Mouse (Mus musculus): ENCODE data around the gene B4galnt2.

B4galnt2 gene

DNA sequence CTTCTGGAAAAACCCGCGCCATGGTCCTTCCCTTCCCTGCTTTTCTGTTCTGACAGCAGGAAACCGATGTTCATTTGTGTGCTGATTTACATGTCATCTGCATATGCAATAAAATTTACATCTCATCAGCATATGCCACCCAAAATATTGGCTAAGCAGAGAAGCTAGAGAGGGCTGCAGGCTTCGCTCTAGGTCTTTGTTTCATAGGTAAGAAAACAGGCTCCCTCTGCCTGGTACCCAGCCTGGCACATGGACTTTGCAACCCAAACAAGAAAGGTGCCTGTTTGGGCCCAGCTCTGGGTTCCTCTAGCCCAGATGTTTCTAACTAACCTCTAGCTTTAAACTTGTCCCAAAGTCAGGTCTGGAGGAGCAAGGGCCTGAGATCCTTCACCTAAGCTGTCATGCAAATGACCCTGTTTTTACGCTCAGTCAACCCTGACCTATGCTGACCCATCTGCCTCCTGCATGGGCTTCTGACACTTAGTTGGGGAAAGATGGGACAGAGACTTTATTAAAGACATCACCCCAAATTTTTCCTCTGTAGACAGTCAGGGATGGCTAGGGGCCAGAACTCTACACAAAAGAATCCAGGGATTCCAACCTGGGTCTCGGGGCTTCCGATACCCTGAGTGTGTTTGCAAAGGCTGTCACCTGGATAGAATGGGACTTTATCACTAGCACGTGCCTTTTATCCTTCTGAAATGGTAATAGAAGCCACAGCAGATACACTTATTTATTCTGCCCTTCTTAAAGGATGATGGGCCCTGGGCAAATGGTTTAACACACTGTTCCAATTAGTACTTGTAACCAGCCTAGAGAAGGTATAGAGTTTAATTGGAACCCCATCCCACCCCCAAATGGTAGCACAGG lies 75.5 kb downstream of the B4galnt2 start:
- no peak for DNase-seq

DNA sequence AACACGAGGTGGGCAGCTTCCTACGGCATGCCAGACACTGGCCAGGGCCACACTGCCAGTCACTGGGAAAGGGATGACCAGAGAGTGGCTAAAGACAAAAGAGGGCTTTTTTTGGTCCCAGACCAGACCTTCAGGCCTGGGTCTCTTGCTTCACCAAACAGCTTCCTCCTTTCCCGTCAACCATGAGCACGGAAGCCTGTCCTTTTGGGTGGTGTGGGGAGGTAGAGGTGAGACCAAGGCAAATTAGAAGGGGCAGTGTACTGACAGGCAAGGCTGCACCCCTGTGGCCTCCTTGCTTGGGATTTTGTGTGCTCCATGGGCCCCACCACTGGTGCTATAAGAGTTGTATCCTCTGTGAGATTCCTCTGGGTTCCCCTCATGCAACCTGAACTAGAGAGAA lies 76.1 kb downstream of the B4galnt2 start:
- DNase-seq, result no peak

DNA sequence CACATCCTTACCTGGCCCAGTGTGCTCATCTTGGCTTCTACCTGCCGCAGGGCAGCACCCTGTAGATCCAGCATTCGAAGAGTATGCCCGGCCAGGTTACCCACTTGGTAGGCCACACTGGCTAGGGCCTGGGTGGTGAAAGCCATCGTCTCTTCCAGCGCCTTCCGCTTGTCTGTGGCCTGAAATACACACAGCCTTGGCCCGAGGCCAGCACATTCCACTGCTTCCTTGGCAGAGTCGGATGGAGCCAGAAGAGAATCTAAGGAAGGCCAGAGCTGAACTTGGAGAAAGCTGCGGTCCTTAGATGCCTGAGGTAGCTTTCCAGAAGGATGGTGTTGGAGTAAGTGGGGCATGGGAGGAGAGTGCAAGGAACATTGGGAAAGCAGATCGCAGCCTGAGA lies 77.6 kb downstream of the B4galnt2 start, which contains the start of gene Gngt2:
Gngt2 (plus strand) TSS at position 158 of the 400 bp plus-strand sequence.
- DNase-seq, result peak; percentile 91 to 94

DNA sequence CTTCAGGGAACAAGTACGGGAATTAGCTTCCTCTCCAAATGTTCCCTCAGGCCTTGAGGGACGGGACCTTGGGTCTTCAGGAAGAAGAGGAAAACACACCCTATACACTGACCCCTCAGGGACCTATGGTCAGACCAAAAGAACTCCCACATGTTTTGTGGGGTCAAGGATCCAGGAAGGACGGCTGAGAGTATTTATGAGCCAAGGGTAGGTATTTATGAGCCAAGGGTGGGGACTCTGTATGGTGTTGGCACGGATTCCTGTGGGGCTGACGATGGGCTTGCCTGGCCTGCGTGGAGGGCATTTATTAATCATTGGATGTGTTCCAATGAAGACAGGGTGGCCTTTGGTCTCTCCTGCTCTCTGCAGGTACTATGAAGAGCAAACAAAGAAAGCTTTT lies 78.3 kb downstream of the B4galnt2 start:
- DNase-seq, result peak in 1 of 2 experiments; percentile 31

DNA sequence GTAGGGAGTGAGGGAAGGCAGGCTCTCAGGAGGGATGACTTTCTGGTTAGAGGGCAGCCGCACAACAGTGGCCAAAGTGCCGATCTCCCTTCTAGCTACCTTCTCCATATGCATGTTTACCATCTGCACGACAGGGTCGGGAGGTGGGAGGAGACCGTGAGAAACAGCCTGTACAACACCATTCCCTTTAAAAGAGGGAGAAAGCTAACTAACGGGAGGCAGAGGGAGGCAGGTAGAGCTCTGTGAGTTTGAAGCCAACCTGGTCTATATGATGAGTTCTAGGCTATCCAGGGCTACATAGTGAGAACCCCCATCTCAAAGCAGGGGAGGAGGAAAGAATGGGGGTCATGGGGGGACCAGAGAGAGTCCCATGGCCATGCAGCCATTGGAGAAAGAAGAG lies 78.9 kb downstream of the B4galnt2 start:
- no peak for DNase-seq

DNA sequence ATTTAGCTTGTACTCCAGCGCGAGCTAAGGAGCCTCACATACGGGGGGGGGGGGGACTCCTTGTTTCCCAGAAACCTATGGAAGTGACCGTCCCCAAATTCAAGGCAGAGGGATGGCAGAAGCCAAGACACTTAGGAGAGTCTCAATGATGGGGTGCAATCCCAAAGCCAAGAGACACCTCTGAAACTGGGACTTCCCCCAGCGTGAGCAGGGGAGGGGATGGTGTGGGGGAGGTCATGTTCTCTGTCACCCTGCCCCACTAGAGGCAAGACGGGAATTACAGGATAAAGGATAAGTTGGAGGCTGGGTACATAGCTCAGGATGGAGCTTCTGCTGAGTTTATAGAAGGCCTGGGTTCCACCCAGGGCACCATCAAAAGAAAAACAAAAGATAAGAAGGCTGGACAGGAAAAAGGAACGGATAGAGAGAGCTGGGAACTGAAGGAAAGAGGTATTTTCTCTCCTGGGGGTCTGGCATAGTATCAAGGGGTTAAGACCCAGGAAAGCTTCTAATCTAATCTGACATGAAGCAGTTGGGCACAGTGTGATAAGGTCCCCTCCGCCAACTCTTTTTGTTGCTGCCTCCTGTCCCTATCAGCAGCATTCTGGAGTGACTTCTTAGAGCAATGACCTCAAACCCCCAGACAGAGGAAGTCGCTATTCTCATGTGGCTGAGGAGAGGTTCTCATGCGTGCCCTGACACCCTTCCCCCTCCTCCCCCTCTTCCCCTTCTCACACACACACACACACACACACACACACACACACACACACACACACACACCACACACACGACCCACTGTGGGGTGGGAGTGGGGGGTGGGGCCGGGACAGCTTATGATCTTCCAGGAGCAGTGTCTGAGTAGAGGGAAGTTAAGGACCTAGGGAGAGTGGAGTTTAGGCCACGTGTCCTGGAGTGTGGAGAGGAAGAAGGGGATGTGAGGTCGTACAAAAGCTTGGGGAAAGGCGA lies 79.7 kb downstream of the B4galnt2 start:
- DNase-seq, result peak in 1 of 2 experiments; percentile 27

DNA sequence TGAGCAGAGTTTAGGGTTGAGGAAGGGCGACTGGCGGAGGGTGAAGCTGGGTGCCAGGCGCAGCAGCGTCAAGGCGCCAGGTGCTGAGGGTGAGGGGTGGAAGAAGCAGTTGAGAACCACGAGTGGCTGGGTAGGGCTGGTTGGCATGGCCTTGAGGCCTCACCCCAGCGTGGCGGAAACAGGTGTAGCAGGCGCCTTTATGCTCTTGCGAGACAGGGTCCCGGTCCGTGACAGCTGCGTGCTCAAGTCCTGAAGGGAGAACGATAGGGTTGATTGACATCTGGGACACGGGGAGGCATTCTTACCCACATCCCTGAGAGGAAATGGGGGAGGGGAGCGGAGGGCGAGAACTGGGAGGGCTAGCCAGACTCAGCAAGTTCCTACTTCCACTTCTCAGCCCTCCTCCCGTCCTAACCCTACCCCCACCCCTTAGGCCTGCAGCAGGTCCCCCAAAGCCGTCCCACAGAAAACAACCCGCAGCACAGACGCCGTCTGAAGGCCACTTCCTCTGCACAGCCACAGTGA lies 80.5 kb downstream of the B4galnt2 start:
- peak; percentile 45 to 66 for DNase-seq

DNA sequence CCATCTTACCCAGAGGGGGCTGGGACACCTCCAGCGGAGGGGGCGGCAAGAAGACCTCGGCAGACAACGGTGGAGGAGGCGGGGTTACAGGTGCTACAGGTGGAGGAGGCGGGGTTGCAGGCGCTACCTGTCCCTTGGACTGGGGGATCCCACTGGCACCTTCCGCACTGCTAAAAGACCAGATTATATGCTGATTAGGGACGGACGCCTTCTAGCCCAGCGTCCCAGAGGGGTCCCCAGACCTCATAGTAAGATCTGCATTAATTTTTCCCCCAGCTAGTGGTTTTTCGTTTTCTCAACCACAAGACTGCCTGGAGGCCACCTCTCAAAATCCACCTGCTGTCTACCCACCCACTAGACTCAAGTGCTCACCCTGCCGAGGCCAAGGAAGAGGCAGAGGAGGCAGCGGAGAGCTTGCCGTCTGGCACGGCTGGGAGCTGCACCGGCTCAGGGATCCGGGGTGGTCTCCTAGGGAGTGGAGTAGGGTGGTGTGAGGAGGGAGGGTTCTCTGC lies 81.0 kb downstream of the B4galnt2 start:
- no peak for DNase-seq

DNA sequence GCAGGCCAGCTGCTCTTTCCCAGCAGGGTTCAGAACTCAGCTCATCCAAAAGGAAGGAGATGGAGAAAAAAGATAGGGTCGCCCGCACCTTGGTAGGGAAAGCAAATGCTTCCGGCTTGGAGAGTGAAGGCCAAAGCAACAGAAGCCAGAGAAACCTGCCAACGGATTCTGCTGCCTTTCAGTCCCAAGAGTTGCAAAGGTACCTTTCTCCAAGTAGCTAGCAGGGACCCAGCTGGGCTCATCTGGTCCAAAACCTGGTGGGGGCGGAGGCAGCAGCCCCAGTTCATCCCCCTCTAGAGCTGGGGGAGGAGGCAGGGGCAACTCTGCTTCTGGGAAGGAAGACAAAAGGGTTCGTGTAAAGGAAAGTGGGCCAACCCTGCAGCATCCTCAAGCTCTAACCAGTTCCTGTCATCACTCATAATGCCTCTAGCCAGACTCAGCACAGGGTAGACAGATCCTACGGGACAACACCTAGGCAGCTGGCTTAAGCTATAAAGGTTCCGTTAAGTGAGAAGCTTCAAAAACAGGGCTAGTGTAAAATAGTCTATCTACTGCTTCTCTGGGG lies 81.6 kb downstream of the B4galnt2 start:
- DNase-seq, result no peak

DNA sequence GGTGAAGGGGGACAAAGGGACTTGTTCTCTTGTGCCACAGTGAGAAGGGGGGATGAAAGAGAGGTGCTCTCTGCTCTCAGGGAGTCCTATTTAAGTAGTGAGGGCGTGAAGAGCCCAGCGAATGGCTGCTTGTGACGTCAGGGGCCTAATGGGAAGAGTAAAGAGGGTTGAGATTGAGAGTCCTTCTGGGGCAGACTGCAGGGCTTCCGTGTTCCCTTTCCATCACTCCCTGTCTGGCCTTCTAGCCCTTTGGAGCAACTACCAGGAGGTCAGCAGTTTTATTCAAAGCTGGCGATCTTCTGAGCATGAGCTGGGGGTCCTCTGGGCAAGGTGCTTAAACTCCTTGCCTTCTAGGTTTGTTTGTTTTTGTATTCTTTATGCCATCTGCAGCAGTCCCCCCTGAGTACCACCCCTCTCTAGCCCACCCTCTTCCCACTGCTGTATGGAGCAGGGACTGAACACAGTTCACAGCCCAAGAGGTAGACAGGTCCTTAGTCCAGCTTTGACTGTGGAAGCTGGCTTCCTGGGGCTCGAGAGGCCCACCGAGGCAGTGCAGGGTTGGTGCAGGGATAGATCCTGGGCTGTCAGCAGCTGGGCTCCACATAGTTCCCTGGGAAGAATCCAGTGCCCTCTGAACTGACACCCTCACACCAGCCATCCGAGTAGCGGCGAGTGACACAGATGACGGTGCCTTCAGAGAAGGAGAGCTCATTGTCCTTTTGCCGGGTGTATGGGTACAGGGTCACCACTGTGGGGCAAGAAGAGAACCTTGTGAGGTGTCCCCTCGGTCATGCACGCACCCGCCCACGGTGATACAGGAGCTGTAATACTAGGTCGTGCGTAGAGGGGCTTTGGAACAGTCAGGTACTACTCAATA lies 82.3 kb downstream of the B4galnt2 start:
- no peak for DNase-seq

DNA sequence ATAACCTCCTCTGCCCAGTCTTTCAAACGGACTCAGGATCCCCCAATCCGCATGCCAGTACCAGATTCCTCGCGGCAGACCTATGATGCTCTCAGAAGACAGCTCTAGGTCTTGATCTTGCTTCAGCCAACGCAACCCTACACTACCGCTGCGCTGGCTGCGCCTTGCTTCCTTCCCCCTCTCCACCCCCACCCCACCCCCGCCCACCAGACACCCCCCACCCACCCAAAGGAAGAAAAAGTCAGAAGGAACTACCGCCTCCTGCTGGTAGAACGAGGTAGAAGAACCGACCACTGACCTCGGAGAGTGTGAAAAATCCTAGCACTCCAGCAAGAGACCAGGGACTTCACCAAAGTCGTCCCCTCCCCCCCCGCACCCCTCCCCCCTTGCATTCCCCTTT lies 83.0 kb downstream of the B4galnt2 start:
- DNase-seq, result peak; percentile 35 to 36

DNA sequence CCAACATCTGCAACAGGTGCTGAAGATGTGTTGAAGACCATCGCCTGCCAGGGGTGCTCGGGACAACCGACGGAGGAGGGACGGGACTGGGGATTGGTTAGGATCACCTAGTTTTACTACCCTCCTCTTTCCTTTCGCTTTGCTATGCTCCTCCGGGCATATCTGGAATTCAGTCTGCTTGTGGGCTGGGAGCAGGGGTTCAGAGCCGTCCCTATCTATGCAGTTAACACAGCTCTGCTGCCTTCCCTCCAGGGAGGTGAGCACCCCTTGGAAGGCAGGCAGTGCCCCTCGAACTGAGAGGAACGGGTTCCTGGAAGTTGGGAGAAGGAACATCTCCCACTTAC lies 83.4 kb downstream of the B4galnt2 start:
- DNase-seq, result no peak

DNA sequence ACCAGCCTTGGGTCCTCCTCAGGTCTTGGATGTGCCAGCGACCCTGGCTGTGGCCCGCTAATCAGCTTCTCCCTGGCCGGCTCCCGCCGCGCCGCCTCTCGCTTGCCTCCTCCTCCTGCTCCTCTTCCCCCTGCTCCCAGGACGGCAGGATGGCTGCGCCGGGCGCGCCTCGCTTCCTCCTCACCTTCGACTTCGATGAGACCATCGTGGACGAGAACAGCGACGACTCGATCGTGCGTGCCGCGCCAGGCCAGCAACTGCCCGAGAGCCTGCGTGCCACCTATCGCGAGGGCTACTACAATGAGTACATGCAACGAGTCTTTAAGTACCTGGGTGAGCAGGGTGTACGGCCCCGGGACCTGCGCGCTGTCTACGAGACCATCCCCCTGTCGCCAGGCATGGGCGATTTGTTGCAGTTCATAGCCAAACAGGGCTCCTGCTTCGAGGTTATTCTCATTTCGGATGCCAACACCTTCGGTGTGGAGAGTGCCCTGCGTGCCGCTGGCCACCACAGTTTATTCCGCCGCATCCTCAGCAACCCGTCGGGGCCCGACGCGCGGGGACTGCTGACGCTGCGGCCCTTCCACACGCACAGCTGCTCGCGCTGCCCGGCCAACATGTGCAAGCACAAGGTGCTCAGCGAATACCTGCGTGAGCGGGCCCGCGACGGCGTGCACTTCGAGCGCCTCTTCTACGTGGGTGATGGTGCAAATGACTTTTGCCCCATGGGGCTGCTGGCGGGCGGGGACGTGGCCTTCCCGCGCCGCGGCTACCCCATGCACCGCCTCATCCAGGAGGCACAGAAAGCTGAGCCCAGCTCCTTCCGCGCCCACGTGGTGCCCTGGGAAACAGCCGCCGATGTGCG lies 84.0 kb downstream of the B4galnt2 start:
- DNase-seq, result peak; percentile 44 to 60

DNA sequence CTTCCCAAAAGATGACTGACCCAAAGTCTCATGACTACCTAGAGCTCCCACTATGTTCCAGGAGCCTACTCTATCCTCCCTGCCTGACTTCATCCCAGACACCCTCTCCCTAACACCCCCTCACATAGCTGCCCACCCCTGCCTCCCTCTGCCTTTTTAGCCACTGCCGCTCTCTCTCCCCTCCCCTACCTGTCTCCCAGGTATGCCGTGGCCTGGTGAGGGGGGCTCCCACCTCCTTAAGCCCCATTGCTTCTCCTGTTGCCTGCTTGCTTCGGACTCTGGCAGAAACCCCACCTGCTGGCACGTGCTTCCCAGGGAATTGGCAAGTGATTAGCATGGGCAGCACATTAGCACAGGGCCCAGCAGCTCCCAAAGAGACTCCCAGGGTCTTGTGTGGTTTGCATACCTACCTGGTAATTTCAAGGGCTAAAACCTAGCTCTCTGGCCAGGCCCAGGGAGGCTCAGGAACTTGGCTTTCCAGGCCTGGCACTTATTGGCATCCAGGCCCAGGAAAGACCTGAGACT lies 85.1 kb downstream of the B4galnt2 start:
- DNase-seq, result peak in 1 of 2 experiments; percentile 21

DNA sequence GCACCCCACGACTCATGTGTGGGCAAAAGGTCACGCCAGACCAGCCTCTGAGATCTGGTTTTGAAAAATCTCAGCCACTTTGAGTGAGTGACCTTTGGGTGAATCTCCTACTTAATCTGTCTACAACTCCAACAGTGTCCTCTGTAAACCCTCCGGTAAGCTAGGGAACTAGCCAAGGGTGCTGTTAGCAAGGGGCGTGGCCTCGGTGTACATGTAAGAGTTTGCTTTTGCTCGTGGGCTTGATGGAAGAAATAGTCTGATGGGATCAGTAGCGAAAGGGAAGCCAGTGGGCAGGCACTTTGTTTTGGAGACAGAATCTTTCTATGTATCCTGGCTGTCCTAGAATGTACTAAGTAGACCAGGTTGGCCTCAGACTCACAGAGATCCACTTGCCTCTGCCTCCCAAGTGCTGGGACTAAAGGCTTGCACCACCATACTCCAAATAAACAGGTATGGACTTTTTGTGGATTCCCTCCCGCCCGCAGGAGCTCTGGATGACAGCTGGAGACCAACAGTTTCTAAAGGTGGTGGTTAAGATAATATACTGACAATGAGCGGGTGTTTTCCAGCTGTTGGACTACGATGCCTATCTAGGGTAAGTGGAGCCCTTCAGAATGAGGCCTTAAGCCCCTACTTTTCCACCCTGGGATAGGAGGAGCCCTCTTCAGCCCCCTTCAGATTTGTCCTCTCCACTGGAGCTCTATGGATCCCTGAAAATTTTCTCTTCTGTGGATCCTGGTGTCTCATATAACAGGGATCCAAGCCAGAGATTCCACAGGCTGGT lies 86.3 kb downstream of the B4galnt2 start:
- DNase-seq, result no peak

DNA sequence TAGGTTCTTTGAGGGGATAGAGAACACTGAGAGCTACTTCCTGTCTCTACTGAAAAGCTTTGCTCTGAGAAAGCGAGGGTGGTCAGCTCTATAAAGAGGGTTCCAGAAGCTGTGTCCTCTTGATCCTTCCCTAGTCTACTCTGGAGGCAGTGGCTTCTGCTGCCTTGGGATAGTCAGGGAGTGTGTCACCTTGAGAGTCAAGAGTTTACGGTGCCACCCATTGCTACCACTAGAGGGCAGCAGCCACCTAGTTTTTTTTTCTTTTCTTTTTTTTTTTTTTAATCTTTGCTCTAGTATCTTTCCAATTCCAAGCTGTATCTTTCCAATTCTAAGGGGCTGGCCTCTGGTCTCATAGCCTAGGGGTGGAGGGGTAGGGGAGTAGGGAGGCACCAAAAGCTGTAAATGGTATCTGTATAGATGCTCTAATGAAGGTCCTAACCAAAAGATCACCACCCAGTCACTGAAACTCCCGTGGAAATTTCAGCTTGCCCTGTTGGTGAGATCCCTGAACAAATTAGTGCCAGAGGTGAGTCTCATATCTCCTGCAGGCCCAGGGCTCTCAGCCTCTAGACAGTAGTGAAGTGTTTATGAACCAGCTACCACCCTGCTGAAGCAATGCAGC lies 87.1 kb downstream of the B4galnt2 start:
- DNase-seq, result peak; percentile 85 to 87

DNA sequence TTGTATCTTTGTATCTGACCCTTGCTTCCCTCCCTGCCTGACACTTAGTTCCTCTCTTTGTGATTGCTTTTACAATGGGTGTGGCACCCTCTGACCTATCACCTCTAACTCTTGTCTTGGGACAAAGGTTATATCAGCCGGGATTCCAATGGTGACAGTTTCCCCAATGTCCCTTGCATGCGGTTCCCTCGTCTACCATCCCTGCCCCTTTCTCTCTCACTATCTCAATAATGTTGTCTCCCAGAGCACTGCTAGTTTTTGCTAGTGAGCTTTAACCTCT lies 87.6 kb downstream of the B4galnt2 start:
- no peak for DNase-seq

DNA sequence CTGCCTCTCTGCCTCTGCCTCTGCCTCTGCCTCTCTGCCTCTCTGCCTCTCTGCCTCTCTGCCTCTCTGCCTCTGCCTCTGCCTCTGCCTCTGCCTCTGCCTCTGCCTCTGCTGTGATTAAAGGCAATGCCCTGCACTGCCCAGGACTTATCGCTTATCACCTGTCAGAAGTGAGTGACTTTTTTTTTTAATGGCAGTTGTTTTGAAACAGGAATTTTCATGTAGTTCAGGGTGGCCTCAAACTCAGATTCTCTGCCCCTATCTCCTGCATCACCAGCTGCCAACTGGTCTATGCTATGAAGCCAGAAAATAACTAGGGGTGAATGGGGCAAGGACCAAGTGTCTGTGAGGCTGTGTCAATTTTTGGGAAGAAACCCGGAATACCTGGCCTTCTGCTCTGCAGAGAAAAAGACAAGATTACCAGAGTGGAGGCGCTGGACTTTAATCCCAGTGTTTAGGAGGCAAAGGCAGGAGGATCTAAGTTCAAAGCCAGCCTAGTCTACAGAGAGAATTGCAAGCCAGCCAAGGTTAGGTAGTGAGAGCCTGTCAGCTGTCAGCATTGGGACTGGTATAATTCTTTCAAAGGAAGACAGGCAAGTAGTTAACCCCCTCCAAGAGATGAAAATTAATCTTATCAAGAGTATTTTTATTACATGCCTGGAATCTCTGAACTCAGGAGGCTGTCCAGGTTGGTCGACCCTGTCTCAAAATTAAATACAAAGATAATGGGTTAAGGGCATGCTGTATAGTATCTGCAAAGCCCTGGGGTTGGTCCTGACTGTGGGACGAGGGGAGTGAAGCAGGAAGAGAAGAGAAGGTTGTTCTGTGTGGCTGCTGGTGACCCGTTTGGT lies 88.1 kb downstream of the B4galnt2 start:
- no peak for DNase-seq
